In genomic region chr17:28522623-28523354, GRCm38 (mm10) we compare ENCODE assay signal across 8 mouse cellular contexts. TPM values are rescaled to one million over a fixed set of nuclear protein-coding genes. Genes with fewer than 3 reads are reported as not detected.
DNase-seq lines count a peak whose midpoint lies in the region; ATAC-seq lines count a peak whose summit lies in the region.

No protein-coding gene starts in this region.

- peak overlapping the region; percentile 56 for H3K9ac ChIP-seq in forebrain, embryonic 11.5 days (ENCODE audit: low read length)
- H3K9ac ChIP-seq in heart, embryonic 16.5 days (ENCODE audit: low read length), result peak overlapping the region; percentile 78
- H3K9ac ChIP-seq in liver, embryonic 13.5 days, result peak overlapping the region; percentile 33
- H3K9ac ChIP-seq in stomach, embryonic 14.5 days (replicated peaks; ENCODE audit: low read depth, low read length), result peak overlapping the region; percentile 46

- no peaks in the 10 kb centered on the region for H3K36me3 ChIP-seq in forebrain, embryonic 11.5 days (ENCODE audit: control insufficient read depth, insufficient read depth, low read length)
- H3K36me3 ChIP-seq in heart, embryonic 16.5 days (ENCODE audit: control insufficient read depth, insufficient read depth), result no peaks in the 10 kb centered on the region
- no peaks in the 10 kb centered on the region for H3K36me3 ChIP-seq in liver, embryonic 13.5 days
- no peaks in the 10 kb centered on the region for H3K36me3 ChIP-seq in stomach, embryonic 14.5 days (ENCODE audit: control insufficient read depth, insufficient read depth, low read length)

- WGBS in forebrain, embryonic 11.5 days, result under 1% methylated on average over 52 of the region's 66 CpGs
- under 1% methylated on average over 57 of the region's 66 CpGs for WGBS in heart, embryonic 16.5 days
- under 1% methylated on average over 66 of the region's 66 CpGs for WGBS in liver, embryonic 13.5 days (ENCODE audit: insufficient replicate concordance)
- under 1% methylated on average over 61 of the region's 66 CpGs for WGBS in stomach, embryonic 14.5 days

- peaks cover 8% of the 10 kb centered on the region for H3K4me1 ChIP-seq in forebrain, embryonic 11.5 days (replicated peaks; ENCODE audit: control insufficient read depth, insufficient read depth, low read length)
- H3K4me1 ChIP-seq in heart, embryonic 16.5 days (ENCODE audit: control insufficient read depth, insufficient read depth, low read length), result peaks cover 25% of the 10 kb centered on the region
- H3K4me1 ChIP-seq in liver, embryonic 13.5 days (replicated peaks), result peaks cover 49% of the 10 kb centered on the region
- H3K4me1 ChIP-seq in stomach, embryonic 14.5 days (ENCODE audit: control insufficient read depth, insufficient read depth, low read length), result peaks cover 22% of the 10 kb centered on the region; the same call in 1 of the 2 replicates

- peak overlapping the region; percentile 76 for H3K4me2 ChIP-seq in forebrain, embryonic 11.5 days (ENCODE audit: low read depth, low read length, severe bottlenecking)
- peak overlapping the region; percentile 99 for H3K4me2 ChIP-seq in heart, embryonic 16.5 days (ENCODE audit: low read depth, low read length)
- H3K4me2 ChIP-seq in liver, embryonic 13.5 days, result peak overlapping the region; percentile 73
- peak overlapping the region; percentile 91 for H3K4me2 ChIP-seq in stomach, embryonic 14.5 days (replicated peaks; ENCODE audit: low read depth, low read length)

- peak overlapping the region; percentile 48 for H3K4me3 ChIP-seq in forebrain, embryonic 11.5 days (ENCODE audit: low read depth, low read length)
- peak overlapping the region; percentile 63 for H3K4me3 ChIP-seq in heart, embryonic 16.5 days (ENCODE audit: low read length)
- peak overlapping the region; percentile 60 for H3K4me3 ChIP-seq in liver, embryonic 13.5 days (replicated peaks)
- peak overlapping the region; percentile 63 for H3K4me3 ChIP-seq in stomach, embryonic 14.5 days (ENCODE audit: low read depth, low read length)

- peaks cover 6% of the 10 kb centered on the region for H3K27me3 ChIP-seq in forebrain, embryonic 11.5 days (ENCODE audit: control insufficient read depth, insufficient read depth, low read length)
- peaks cover 15% of the 10 kb centered on the region for H3K27me3 ChIP-seq in heart, embryonic 16.5 days (ENCODE audit: control insufficient read depth, insufficient read depth, low read length)
- H3K27me3 ChIP-seq in liver, embryonic 13.5 days, result peaks cover 56% of the 10 kb centered on the region
- H3K27me3 ChIP-seq in stomach, embryonic 14.5 days (ENCODE audit: control insufficient read depth, insufficient read depth, low read length), result no peaks in the 10 kb centered on the region

- DNase-seq in CD4-positive, CD25-positive, alpha-beta regulatory T cell, adult 2 months (ENCODE audit: low read depth, low spot score), result peak; percentile 96
- DNase-seq in brain, embryonic 18.5 days (ENCODE audit: low read depth, low spot score), result peak; percentile 79
- peak; percentile 91 for DNase-seq in forebrain, embryonic 11.5 days (ENCODE audit: low spot score)
- DNase-seq in kidney, postnatal 25 days, result peak; percentile 97 to 98
- peak; percentile 46 for DNase-seq in liver, embryonic 13.5 days
- DNase-seq in natural killer cell, adult 2 months (ENCODE audit: low spot score in 2 of 2), result peak; percentile 92 to 93

- H3K27ac ChIP-seq in forebrain, embryonic 11.5 days (ENCODE audit: low read depth, low read length), result peak overlapping the region; percentile 46
- H3K27ac ChIP-seq in heart, embryonic 16.5 days (ENCODE audit: low read length), result peak overlapping the region; percentile 86
- H3K27ac ChIP-seq in liver, embryonic 13.5 days, result peak overlapping the region; percentile 68
- H3K27ac ChIP-seq in stomach, embryonic 14.5 days (ENCODE audit: low read length), result peak overlapping the region; percentile 88

- peak; percentile 83 for ATAC-seq in forebrain, embryonic 11.5 days (replicated peaks; ENCODE audit: low FRiP score)
- peak; percentile 78 for ATAC-seq in heart, embryonic 16.5 days (replicated peaks; ENCODE audit: extremely low read depth, insufficient read depth, low FRiP score)
- peak; percentile 53 for ATAC-seq in liver, embryonic 13.5 days (ENCODE audit: low read depth)
- peak; percentile 76 for ATAC-seq in stomach, embryonic 14.5 days (ENCODE audit: insufficient number of reproducible peaks, insufficient read depth, low FRiP score, low read depth)

- H3K9me3 ChIP-seq in forebrain, embryonic 11.5 days (ENCODE audit: control insufficient read depth, low read length), result no peaks in the 10 kb centered on the region
- no peaks in the 10 kb centered on the region for H3K9me3 ChIP-seq in heart, embryonic 16.5 days (replicated peaks; ENCODE audit: control insufficient read depth, low read length)
- no peaks in the 10 kb centered on the region for H3K9me3 ChIP-seq in liver, embryonic 13.5 days (replicated peaks)
- no peaks in the 10 kb centered on the region for H3K9me3 ChIP-seq in stomach, embryonic 14.5 days (ENCODE audit: control insufficient read depth, low read depth, low read length)

RNA-seq across cellular contexts. Expression of gene Fkbp5, which starts 5.5 kb away (rescaled TPM):
- 11.4 and 11.5 TPM in 2 replicates for polyA plus RNA-seq in forebrain, embryonic 11.5 days (2014; fragmentation: Nextera tagmentation; extraction: Ambion mirVana)
- 34.9 and 54.5 TPM in 2 replicates for polyA plus RNA-seq in heart, embryonic 16.5 days (2015; fragmentation: Nextera tagmentation; extraction: Ambion mirVana)
- polyA plus RNA-seq in liver, embryonic 13.5 days (2015; fragmentation: Nextera tagmentation; extraction: Ambion mirVana), result 10.8 and 12.0 TPM in 2 replicates
- polyA plus RNA-seq in stomach, embryonic 14.5 days (2014; fragmentation: Nextera tagmentation; extraction: Ambion mirVana), result 7.1 TPM in 2 replicates

RNA-seq across cellular contexts. Expression of gene Armc12, which starts 7.8 kb away (rescaled TPM):
- polyA plus RNA-seq in forebrain, embryonic 11.5 days (2014; fragmentation: Nextera tagmentation; extraction: Ambion mirVana), result not detected in 2 replicates
- polyA plus RNA-seq in heart, embryonic 16.5 days (2015; fragmentation: Nextera tagmentation; extraction: Ambion mirVana), result not detected in 2 replicates
- not detected in 2 replicates for polyA plus RNA-seq in liver, embryonic 13.5 days (2015; fragmentation: Nextera tagmentation; extraction: Ambion mirVana)
- not detected in 2 replicates for polyA plus RNA-seq in stomach, embryonic 14.5 days (2014; fragmentation: Nextera tagmentation; extraction: Ambion mirVana)

RNA-seq across cellular contexts. Expression of gene Clpsl2, which starts 26.4 kb away (rescaled TPM):
- not detected in 2 replicates for polyA plus RNA-seq in forebrain, embryonic 11.5 days (2014; fragmentation: Nextera tagmentation; extraction: Ambion mirVana)
- polyA plus RNA-seq in heart, embryonic 16.5 days (2015; fragmentation: Nextera tagmentation; extraction: Ambion mirVana), result not detected in 2 replicates
- polyA plus RNA-seq in liver, embryonic 13.5 days (2015; fragmentation: Nextera tagmentation; extraction: Ambion mirVana), result not detected in 2 replicates
- not detected in 2 replicates for polyA plus RNA-seq in stomach, embryonic 14.5 days (2014; fragmentation: Nextera tagmentation; extraction: Ambion mirVana)

RNA-seq across cellular contexts. Expression of gene Clps, which starts 37.8 kb away (rescaled TPM):
- polyA plus RNA-seq in forebrain, embryonic 11.5 days (2014; fragmentation: Nextera tagmentation; extraction: Ambion mirVana), result not detected in 2 replicates
- polyA plus RNA-seq in heart, embryonic 16.5 days (2015; fragmentation: Nextera tagmentation; extraction: Ambion mirVana), result 2.2 TPM in 1 of 2 replicates, not detected in the other
- polyA plus RNA-seq in liver, embryonic 13.5 days (2015; fragmentation: Nextera tagmentation; extraction: Ambion mirVana), result 3.2 and 3.4 TPM in 2 replicates
- polyA plus RNA-seq in stomach, embryonic 14.5 days (2014; fragmentation: Nextera tagmentation; extraction: Ambion mirVana), result 47.2 and 236 TPM in 2 replicates

RNA-seq across cellular contexts. Expression of gene Lhfpl5, which starts 52.7 kb away (rescaled TPM):
- 0.84 and 1.5 TPM in 2 replicates for polyA plus RNA-seq in forebrain, embryonic 11.5 days (2014; fragmentation: Nextera tagmentation; extraction: Ambion mirVana)
- 0.14 and 0.39 TPM in 2 replicates for polyA plus RNA-seq in heart, embryonic 16.5 days (2015; fragmentation: Nextera tagmentation; extraction: Ambion mirVana)
- polyA plus RNA-seq in liver, embryonic 13.5 days (2015; fragmentation: Nextera tagmentation; extraction: Ambion mirVana), result 0.17 TPM in 1 of 2 replicates, not detected in the other
- 1.5 TPM in 2 replicates for polyA plus RNA-seq in stomach, embryonic 14.5 days (2014; fragmentation: Nextera tagmentation; extraction: Ambion mirVana)

Comparison
In these comparisons a context has a peak if more than half of its experiments do, and no peak if none do; other contexts are left out.
1. Peak in every context shown above with its lines: DNase-seq, ATAC-seq, H3K4me3 ChIP-seq and H3K27ac ChIP-seq.
2. DNase-seq: peak in every context shown above with its lines; median percentile 98 in kidney, postnatal 25 days; 96 in CD4-positive, CD25-positive, alpha-beta regulatory T cell, adult 2 months; 92 in natural killer cell, adult 2 months; 91 in forebrain, embryonic 11.5 days; 79 in brain, embryonic 18.5 days; 46 in liver, embryonic 13.5 days.